Mouse (Mus musculus) neural tube, embryonic 13.5 days (tissue): ENCODE results near the gene Dennd1b. TPM values are rescaled to one million over a fixed set of nuclear protein-coding genes. Genes with fewer than 3 reads are reported as not detected.

Source experiments
- ATAC-seq: fragments of 200-750 bp; cut with Nextera tagmentation; 2 replicates; pipeline ENCODE4 v1.8.0; 2017; ENCODE audit warnings: low read depth, mild to moderate bottlenecking, moderate TSS enrichment, moderate library complexity
- H3K27ac ChIP-seq: fragments of 300-500 bp; sonication (generic); replicated peaks from 2 replicates; pipeline ENCODE4 v1.5.1; 2015; ENCODE audit warnings: moderate library complexity, mild to moderate bottlenecking, inconsistent platforms
- H3K27me3 ChIP-seq: fragments of 300-500 bp; sonication (generic); 2 replicates; pipeline ENCODE4 v1.6.1; 2015; ENCODE audit warnings: mild to moderate bottlenecking, inconsistent platforms
- H3K36me3 ChIP-seq: fragments of 300-500 bp; sonication (generic); 2 replicates; pipeline ENCODE4 v1.6.1; 2015; ENCODE audit warnings: mild to moderate bottlenecking, inconsistent platforms
- H3K4me1 ChIP-seq: fragments of 300-500 bp; sonication (generic); replicated peaks from 2 replicates; pipeline ENCODE4 v1.6.1; 2015; ENCODE audit warnings: inconsistent platforms
- H3K4me2 ChIP-seq: fragments of 300-500 bp; sonication (generic); 2 replicates; pipeline ENCODE4 v1.6.1; 2015; ENCODE audit warnings: inconsistent platforms, mild to moderate bottlenecking, moderate library complexity
- H3K4me3 ChIP-seq: fragments of 300-500 bp; sonication (generic); 2 replicates; pipeline ENCODE4 v1.5.1; 2015; ENCODE audit warnings: mild to moderate bottlenecking, inconsistent platforms
- H3K9ac ChIP-seq: fragments of 300-500 bp; sonication (generic); 2 replicates; pipeline ENCODE4 v1.6.1; 2015; ENCODE audit warnings: moderate library complexity, mild to moderate bottlenecking, inconsistent platforms
- H3K9me3 ChIP-seq: fragments of 300-500 bp; sonication (generic); 2 replicates; pipeline ENCODE4 v1.6.1; 2016; ENCODE audit warnings: inconsistent platforms
- WGBS: fragments of 180-500 bp; shearing (Covaris S2); methylation state at CpG from one replicate; pipeline ENCODE4 v1.1.7; 2015; 5-methylcytosine and 5-hydroxymethylcytosine counted together
- polyA plus RNA-seq: library from polyadenylated mRNA; unstranded; fragments of >200 nt; fragmentation: Nextera tagmentation; extraction: Ambion mirVana; gene quantifications from 2 replicates; pipeline ENCODE4 v1.2.1, GENCODE M21; 2015

Gene Dennd1b
- polyA plus RNA-seq: 8.0 and 9.6 TPM in 2 replicates

DNA sequence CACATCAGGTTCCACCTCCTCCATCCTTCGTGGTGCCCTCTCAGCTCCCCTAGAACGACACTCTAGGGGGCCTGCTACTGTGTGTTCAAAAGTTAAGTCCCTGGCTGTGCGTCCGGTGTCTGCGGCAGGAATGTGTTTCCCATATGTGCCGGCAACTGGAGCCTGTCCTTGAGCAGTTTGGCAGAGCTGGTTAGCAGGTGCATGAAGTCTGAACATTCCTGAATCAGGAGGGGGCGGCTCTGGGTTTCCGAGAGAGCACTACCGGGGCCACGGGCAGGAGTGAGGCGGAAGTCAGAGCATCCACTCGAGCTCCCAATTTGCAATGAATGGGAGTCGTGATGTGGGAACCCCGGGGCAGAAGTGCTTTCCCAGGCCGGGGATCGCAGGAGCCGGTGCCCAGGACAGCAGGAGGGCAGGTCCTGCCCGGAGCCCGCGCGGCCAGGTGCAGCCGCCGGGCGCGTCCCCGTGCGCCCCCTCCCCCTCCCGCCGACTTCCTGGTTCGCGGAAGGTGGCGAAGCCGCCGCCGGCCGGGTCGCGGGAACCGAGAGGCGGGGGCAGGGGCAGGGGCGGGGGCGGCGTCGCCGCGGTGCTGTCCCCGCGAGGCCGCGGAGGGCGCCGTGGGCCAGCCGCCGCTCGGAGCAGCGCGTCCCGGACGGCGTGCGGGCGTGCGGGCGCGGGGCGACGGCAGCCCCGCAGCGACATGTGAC, at the start of gene Dennd1b:
Gene Dennd1b (plus strand): TSS at position 275 of the 707 bp plus-strand sequence.
- no peaks in the 10 kb centered on the region for H3K36me3 ChIP-seq
- H3K4me3 ChIP-seq: peak within 1 kb of the TSS; percentile 80
- ATAC-seq: peak; percentile 88
- H3K4me2 ChIP-seq: peak within 1 kb of the TSS; percentile 67
- peaks cover 6% of the 10 kb centered on the region for H3K4me1 ChIP-seq
- H3K27me3 ChIP-seq: no peaks in the 10 kb centered on the region
- peak within 1 kb of the TSS; percentile 88 for H3K9ac ChIP-seq
- H3K9me3 ChIP-seq: no peaks in the 10 kb centered on the region
- peak within 1 kb of the TSS; percentile 92 for H3K27ac ChIP-seq
- under 1% methylated on average over 29 of the region's 69 CpGs for WGBS

DNA sequence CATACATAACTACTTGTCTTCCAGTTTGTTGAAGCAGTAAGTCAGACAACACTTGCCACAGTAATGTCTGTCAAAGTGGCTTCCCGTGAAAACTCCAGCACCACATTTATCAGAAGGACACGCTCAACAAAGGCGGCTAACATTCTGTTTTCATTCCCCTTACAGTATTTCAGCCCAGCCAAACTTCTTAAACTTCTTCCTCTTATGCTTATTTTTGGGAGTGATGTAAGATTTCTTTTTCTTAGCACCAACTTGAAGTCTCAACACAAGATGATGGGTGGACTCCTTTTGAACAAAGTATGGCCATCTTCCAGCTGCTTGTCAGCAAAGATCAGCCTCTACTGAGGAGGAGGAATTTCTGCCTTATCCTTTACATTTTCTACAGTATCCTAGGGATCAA, 47.6 kb upstream of the Dennd1b start:
- WGBS: 97% methylated on average over 3 of the region's 3 CpGs
- Histone ChIP-seq H3K4me2 (no peak overlapping the region), H3K27ac (no peak overlapping the region), H3K4me3 (no peak overlapping the region), H3K9ac (no peak overlapping the region), H3K9me3 (no peaks in the 10 kb centered on the region), H3K4me1 (no peaks in the 10 kb centered on the region), H3K27me3 (no peaks in the 10 kb centered on the region), H3K36me3 (no peaks in the 10 kb centered on the region)
- no peak for ATAC-seq

DNA sequence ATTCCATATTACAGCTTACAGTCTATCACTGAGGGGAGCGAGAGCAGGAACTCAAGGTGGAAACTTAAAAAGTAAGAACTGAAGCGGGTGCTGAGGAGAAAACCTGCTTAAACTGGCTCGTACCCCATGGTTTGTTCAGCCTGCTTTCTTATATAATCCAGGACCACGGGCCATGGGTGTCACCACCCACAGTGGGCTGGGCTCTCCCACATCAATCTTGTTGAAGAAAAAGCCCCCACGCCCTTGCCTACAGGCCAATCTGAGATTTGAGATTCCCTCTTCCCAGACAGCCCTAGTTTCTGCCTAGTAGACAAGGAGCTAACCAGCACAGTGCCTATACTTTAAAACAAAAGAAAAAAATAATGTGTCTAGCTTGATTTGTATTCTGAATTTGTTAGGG, 43.6 kb upstream of the Dennd1b start:
- no peaks in the 10 kb centered on the region for H3K9me3 ChIP-seq
- H3K4me1 ChIP-seq: no peaks in the 10 kb centered on the region
- H3K36me3 ChIP-seq: no peaks in the 10 kb centered on the region
- no peak overlapping the region for H3K27ac ChIP-seq
- H3K4me2 ChIP-seq: no peak overlapping the region
- no peak overlapping the region for H3K4me3 ChIP-seq
- H3K9ac ChIP-seq: no peak overlapping the region
- H3K27me3 ChIP-seq: no peaks in the 10 kb centered on the region
- ATAC-seq: no peak
- 82% methylated on average over 5 of the region's 5 CpGs for WGBS

DNA sequence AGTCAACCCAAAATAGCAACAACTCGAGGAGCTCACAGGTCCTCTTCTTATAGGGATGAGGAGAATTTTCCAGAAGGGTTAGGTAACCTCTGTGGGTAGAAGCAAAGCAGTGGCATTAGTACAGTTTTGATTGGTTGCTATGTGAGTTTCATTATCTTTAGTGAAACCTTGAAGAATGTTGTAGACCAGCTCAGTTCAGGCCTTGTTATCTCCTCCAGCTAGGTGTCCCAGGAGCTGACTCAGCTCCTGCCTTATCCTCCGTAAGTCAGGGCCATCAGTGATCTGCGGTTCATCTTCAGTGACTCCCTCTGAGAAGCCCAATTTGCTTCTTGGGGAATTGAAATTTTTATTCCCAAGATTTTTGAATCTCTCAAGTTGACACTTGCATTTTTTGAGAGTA, 43.2 kb upstream of the Dennd1b start:
- Histone ChIP-seq H3K4me1 (no peaks in the 10 kb centered on the region), H3K27ac (no peak overlapping the region), H3K9ac (no peak overlapping the region), H3K4me3 (no peak overlapping the region), H3K4me2 (no peak overlapping the region), H3K36me3 (no peaks in the 10 kb centered on the region), H3K27me3 (no peaks in the 10 kb centered on the region), H3K9me3 (no peaks in the 10 kb centered on the region)
- 88% methylated on average over 3 of the region's 3 CpGs for WGBS
- ATAC-seq: no peak

DNA sequence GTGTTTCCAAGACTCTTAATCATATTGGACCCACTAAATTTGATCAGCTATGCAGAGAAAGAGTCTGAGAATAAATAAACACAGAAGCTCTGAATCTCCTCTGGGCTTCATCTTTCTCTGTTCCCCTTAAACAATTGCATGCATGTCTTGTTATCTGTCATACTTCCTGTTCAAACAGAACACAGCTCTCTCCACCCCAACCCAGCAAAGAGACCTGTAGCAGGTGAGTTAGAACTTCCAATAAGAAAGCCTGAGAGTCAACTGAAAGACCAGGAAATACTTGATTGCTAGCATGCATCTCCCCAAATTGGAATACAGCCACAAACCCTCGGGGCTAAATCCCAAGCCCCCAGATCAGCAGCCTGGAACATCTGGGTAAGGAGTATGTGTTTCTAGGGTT, 42.4 kb upstream of the Dennd1b start:
- no peak overlapping the region for H3K4me2 ChIP-seq
- no peaks in the 10 kb centered on the region for H3K4me1 ChIP-seq
- no peak overlapping the region for H3K9ac ChIP-seq
- no peak overlapping the region for H3K27ac ChIP-seq
- H3K4me3 ChIP-seq: no peak overlapping the region
- no peaks in the 10 kb centered on the region for H3K27me3 ChIP-seq
- ATAC-seq: no peak
- no peaks in the 10 kb centered on the region for H3K36me3 ChIP-seq
- H3K9me3 ChIP-seq: no peaks in the 10 kb centered on the region
- 77% methylated on average over 1 of the region's 1 CpGs for WGBS

DNA sequence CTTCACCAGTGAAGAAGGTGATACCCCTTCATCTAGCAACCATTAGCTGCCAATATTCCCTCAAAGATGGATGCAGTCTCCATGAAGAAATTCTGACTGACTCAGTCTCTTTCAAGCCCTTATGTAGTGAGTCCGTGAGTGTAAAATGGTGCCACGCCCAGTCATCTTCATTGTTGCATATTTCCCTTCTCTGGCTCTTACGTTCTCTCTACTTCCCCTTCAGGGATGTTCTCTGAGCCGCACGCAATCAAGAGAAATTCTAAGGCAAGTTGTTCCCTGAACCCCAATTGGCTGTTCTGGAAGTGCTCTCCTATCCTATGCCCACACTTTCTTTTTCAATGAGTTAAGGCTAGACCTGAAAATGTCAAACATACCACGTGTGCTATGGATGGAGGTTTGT, 40.3 kb upstream of the Dennd1b start:
- Histone ChIP-seq H3K9ac (no peak overlapping the region), H3K4me2 (no peak overlapping the region), H3K4me3 (no peak overlapping the region), H3K27ac (no peak overlapping the region), H3K4me1 (no peaks in the 10 kb centered on the region), H3K9me3 (no peaks in the 10 kb centered on the region), H3K36me3 (no peaks in the 10 kb centered on the region), H3K27me3 (no peaks in the 10 kb centered on the region)
- WGBS: 92% methylated on average over 6 of the region's 6 CpGs
- ATAC-seq: no peak

DNA sequence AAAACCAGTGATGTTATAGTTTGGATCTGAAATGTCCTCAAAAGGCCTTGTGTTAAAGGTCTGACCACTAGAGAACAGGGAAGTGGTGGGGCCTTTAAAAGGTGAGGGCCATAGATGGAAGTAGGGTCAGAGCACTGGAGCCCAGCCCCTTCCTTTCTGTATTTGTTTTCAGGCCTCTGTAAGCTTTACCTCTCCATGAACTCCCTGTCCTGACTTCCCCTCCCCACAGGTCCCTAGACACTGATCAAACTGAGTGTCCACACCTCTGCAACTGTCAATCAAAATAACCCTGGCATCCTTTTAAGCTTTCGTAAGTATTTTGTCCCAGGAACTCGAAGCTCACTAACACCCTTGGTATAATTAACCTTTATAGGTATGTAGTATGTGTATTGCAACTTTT, 39.0 kb upstream of the Dennd1b start:
- WGBS: 94% methylated on average over 2 of the region's 2 CpGs
- H3K9me3 ChIP-seq: no peaks in the 10 kb centered on the region

DNA sequence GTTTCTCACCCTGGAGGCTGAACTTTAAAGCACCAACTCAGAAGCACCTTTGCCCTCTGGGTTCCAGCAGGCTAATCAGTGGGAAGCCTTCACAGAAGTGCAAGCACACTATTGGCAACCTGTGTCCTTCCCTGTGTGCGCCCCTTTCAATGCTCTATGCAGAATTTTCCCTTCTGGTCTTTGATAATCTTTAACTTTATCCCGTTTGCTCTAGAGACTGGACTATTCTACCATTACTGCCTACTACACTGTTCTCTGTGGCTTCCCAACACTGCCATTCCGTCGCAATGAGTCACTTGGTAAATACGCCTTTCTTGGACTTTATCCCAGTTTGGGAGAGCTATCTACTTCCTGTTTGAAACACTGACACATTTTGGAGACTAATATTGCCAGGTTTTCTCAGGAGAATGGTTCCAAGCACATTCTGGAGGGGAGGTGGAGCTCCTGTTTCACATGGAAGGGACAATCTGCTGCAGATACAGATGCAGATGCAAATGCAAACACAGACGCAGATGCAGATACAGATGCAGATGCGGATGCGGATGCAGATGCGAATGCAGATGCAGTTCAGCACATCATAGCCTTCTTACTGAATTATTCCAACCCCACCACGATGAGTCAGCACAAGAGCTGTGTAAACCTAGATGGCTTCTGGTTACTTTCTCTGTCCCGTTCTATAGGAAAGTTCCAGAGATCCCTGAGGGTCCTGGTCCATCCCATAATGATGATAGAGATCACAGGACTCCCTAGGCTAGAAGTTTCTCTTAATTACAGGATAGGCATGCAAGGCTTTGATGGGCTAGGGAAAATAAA, 34.4 kb upstream of the Dennd1b start:
- no peak for ATAC-seq

More for the DNA sequence above, 39.0 kb upstream of the Dennd1b start:
- H3K9ac ChIP-seq: no peak overlapping the region
- H3K4me3 ChIP-seq: no peak overlapping the region
- H3K27me3 ChIP-seq: no peaks in the 10 kb centered on the region
- H3K4me1 ChIP-seq: no peaks in the 10 kb centered on the region
- H3K36me3 ChIP-seq: no peaks in the 10 kb centered on the region
- no peak overlapping the region for H3K4me2 ChIP-seq
- no peak overlapping the region for H3K27ac ChIP-seq
- ATAC-seq: no peak

DNA sequence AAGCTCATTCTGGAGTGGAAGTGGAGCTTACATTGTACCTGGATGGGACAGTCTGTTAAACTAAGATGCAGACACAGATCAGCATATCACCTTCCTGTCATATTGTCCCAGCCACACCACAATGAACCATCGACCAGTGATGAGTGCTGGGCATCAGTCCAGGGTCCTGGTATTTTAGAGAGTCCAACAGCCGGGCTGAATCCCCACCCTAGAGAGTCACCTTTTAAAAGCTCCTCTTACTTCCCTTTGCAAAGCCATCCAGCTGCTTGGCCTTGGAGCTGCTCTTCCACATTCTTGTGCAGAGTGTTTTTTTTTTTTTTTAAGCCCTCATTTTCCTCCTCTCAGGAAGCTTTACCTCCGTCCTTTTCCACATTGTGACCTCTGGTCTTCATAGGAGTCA, 33.2 kb upstream of the Dennd1b start:
- 78% methylated on average over 3 of the region's 3 CpGs for WGBS
- H3K36me3 ChIP-seq: no peaks in the 10 kb centered on the region
- no peaks in the 10 kb centered on the region for H3K27me3 ChIP-seq
- no peaks in the 10 kb centered on the region for H3K9me3 ChIP-seq
- no peaks in the 10 kb centered on the region for H3K4me1 ChIP-seq
- H3K9ac ChIP-seq: no peak overlapping the region
- ATAC-seq: no peak
- no peak overlapping the region for H3K27ac ChIP-seq
- no peak overlapping the region for H3K4me3 ChIP-seq
- H3K4me2 ChIP-seq: no peak overlapping the region

More for the DNA sequence above, 34.4 kb upstream of the Dennd1b start:
- Histone ChIP-seq H3K4me1 (no peaks in the 10 kb centered on the region), H3K4me3 (no peak overlapping the region), H3K27ac (no peak overlapping the region), H3K27me3 (no peaks in the 10 kb centered on the region), H3K9me3 (no peaks in the 10 kb centered on the region), H3K9ac (no peak overlapping the region), H3K36me3 (no peaks in the 10 kb centered on the region), H3K4me2 (no peak overlapping the region)
- WGBS: 80% methylated on average over 11 of the region's 11 CpGs

DNA sequence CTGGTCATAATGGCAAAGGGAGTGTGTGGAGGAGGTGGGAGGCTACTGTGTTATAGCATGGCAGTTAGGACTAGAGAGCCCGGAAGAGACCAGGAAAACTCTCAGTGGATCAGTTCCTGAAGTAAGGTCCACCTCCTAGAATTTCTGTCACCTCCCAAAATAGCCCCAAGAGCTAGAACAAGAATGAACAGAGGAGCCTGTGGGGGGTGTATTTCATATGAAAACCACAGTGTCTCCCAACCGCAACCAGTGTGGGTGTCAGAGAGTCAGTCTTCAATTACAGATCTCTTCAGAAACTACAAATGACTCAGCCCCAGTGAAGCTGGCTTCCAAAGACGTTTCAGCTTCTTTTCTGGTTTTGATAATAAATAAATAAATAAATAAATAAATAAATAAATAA, 32.4 kb upstream of the Dennd1b start:
- no peak overlapping the region for H3K9ac ChIP-seq
- no peaks in the 10 kb centered on the region for H3K27me3 ChIP-seq
- no peaks in the 10 kb centered on the region for H3K4me1 ChIP-seq
- 80% methylated on average over 3 of the region's 3 CpGs for WGBS
- ATAC-seq: no peak
- no peaks in the 10 kb centered on the region for H3K9me3 ChIP-seq
- no peaks in the 10 kb centered on the region for H3K36me3 ChIP-seq
- H3K4me3 ChIP-seq: no peak overlapping the region
- H3K27ac ChIP-seq: no peak overlapping the region
- H3K4me2 ChIP-seq: no peak overlapping the region

DNA sequence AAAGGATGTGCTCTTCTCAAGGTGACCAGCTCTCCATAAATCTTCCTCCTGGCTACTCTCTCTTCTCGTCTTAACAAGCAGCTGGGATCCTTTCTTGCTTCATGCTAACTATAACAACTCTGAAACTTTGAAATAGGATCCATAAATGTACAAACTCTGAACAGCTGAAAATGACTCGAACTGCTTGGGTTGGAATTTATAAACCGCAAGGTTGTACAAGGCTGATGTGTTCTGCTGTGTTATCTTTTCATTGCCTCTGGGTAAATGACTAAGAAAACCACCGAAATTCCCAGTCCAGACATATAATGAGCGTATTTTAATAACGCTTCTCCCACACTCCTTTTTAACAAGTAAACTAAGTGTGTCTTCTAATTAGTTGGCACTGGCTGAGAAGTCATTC, 27.1 kb upstream of the Dennd1b start:
- Histone ChIP-seq H3K27ac (no peak overlapping the region), H3K9ac (no peak overlapping the region), H3K36me3 (no peaks in the 10 kb centered on the region)

DNA sequence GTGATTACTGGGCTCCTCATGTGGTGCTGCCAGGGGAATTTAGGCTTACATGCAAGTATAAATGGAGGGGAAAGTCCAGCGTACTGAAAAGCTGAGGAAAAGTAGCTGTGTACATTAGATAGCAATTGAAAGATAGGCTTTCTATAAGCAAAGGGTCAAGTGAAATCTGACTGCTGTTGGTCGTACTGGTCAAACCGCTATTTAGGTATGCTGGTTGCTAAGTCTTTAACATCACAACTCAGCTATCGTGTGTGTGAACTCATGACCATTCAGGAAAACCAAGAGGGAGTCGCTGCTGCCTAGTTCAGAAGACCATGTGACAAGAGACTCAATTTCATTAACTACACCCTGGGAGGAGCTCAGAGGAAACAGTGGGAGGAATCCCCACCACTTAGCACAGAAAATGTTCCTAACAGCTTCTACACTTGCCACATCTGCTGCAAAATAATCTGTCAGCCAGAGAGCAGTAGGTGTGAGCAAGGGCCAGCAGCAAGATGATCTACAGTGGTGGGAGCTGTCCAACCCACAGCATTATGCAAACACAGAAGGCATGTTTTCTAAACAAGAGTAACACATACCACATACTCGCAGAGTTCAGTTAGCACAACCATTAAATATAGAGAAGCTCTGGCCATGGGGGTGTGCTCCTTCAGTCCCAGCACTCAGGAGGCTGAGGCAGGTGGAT, 25.4 kb upstream of the Dennd1b start:
- Histone ChIP-seq H3K9ac (no peak overlapping the region), H3K27me3 (no peaks in the 10 kb centered on the region), H3K4me1 (no peaks in the 10 kb centered on the region), H3K36me3 (no peaks in the 10 kb centered on the region), H3K4me3 (no peak overlapping the region), H3K4me2 (no peak overlapping the region), H3K9me3 (no peaks in the 10 kb centered on the region), H3K27ac (no peak overlapping the region)
- WGBS: 81% methylated on average over 6 of the region's 6 CpGs
- ATAC-seq: no peak

More for the DNA sequence above, 27.1 kb upstream of the Dennd1b start:
- Histone ChIP-seq H3K4me3 (no peak overlapping the region), H3K4me2 (no peak overlapping the region), H3K9me3 (no peaks in the 10 kb centered on the region), H3K4me1 (no peaks in the 10 kb centered on the region), H3K27me3 (no peaks in the 10 kb centered on the region)
- no peak for ATAC-seq
- 87% methylated on average over 6 of the region's 6 CpGs for WGBS
